Mouse (Mus musculus) liver, postnatal 0 days (tissue): ENCODE results near the gene Dhodh. TPM values are rescaled to one million over a fixed set of nuclear protein-coding genes. Genes with fewer than 3 reads are reported as not detected.

Experiments
- ATAC-seq: fragments of 200-750 bp; cut with Nextera tagmentation; 2 replicates; pipeline ENCODE4 v1.8.0; 2017; ENCODE audit warnings: mild to moderate bottlenecking, moderate library complexity
- DNase-seq: peaks from one replicate; pipeline ENCODE4 v3.0.0-alpha.2; 2016
- H3K27ac ChIP-seq: fragments of 300-500 bp; sonication (generic); 2 replicates; pipeline ENCODE4 v1.5.1; 2014; ENCODE audit warnings: antibody characterized with exemption, moderate library complexity, mild to moderate bottlenecking, low read depth
- H3K27me3 ChIP-seq: fragments of 300-500 bp; sonication (generic); 2 replicates; pipeline ENCODE4 v1.6.1; 2014; ENCODE audit warnings: low read length, control low read depth, mixed read lengths; ENCODE audit not compliant: insufficient read depth
- H3K36me3 ChIP-seq: fragments of 300-500 bp; sonication (generic); replicated peaks from 2 replicates; pipeline ENCODE4 v1.6.1; 2014; ENCODE audit warnings: mild to moderate bottlenecking, control low read depth, low read length, moderate library complexity, mixed read lengths; ENCODE audit not compliant: insufficient read depth
- H3K4me1 ChIP-seq: fragments of 300-500 bp; sonication (generic); 2 replicates; pipeline ENCODE4 v1.6.1; 2014; ENCODE audit warnings: antibody characterized with exemption, mild to moderate bottlenecking, control low read depth; ENCODE audit not compliant: insufficient read depth
- H3K4me2 ChIP-seq: fragments of 300-500 bp; sonication (generic); 2 replicates; pipeline ENCODE4 v1.6.1; 2014; ENCODE audit warnings: low read depth, mild to moderate bottlenecking, low read length, moderate library complexity, mixed read lengths
- H3K4me3 ChIP-seq: fragments of 300-500 bp; sonication (generic); 2 replicates; pipeline ENCODE4 v1.5.1; 2014; ENCODE audit warnings: low read depth, low read length
- H3K9ac ChIP-seq: fragments of 300-500 bp; sonication (generic); replicated peaks from 2 replicates; pipeline ENCODE4 v1.6.1; 2014; ENCODE audit warnings: mild to moderate bottlenecking, moderate library complexity
- H3K9me3 ChIP-seq: fragments of 300-500 bp; sonication (generic); 2 replicates; pipeline ENCODE4 v1.6.1; 2016; ENCODE audit warnings: mild to moderate bottlenecking, control low read depth, low read length, mixed read lengths
- CTCF ChIP-seq: sonication (generic); IDR thresholded peaks from 2 replicates; pipeline ENCODE4 v1.5.1; 2016; ENCODE audit warnings: antibody characterized with exemption, low read depth
- EP300 ChIP-seq: IDR thresholded peaks from 2 replicates; pipeline ENCODE4 v1.6.1; 2016; ENCODE audit warnings: antibody characterized with exemption, low read depth, mild to moderate bottlenecking
- WGBS: fragments of 180-500 bp; shearing (Covaris S2); extraction: QIAGEN DNeasy Blood & Tissue Kit; methylation state at CpG from one replicate; pipeline ENCODE4 v1.1.7; 2014; ENCODE audit not compliant: insufficient replicate concordance; 5-methylcytosine and 5-hydroxymethylcytosine counted together
- polyA plus RNA-seq: library from polyadenylated mRNA; unstranded; fragments of >200 nt; fragmentation: Nextera tagmentation; extraction: Ambion mirVana; gene quantifications from 2 replicates; pipeline ENCODE4 v1.2.1, GENCODE M21; 2015

Dhodh gene
- polyA plus RNA-seq, 1 experiment from 2014 or later = 11.4 TPM

DNA sequence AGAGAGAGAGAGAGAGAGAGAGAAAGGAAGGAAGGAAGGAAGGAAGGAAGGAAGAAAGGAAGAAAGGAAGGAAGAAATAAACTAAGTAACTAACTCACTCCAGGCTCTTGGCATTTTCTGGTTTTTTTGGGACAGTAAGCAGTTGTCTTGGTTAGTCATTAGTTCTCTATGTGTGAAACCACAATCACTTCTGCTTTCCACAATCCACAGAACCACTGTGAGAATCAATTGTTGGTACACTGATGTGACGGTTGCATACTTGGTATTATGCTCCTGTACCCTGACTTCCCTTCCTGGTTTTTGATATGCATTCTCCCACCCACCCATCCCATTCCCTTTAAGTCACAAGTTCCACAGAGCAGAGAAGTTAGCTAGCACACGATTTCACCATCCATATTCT, 44.6 kb downstream of the Dhodh start:
- 36% methylated on average over 2 of the region's 2 CpGs for WGBS

DNA sequence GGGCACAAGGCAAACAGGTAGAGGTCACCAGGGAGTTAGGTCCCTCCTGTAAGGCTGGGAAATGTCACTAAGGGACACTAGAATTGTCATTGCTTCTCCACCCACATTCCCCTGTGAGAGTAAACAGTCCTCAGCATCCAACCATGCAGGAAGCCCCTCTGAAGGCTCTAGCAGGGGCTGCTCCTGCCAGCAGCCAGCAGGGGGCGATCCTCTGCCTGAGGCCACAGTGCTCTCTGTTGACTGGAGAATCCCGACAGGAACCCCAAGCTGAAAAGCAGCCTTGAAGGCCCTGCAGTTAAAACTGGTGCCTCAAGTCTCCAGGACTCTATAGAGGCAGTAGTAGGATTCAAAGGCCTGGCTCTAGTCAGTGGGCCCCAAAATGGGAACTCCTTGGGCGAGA, 56.8 kb downstream of the Dhodh start:
- H3K27ac ChIP-seq = no peak overlapping the region
- ATAC-seq (no peak), DNase-seq (peak; percentile 51)
- TF ChIP-seq EP300 (no peak), CTCF (peak; percentile 72)
- H3K9ac ChIP-seq = no peak overlapping the region
- peaks cover 98% of the 10 kb centered on the region for H3K36me3 ChIP-seq
- no peaks in the 10 kb centered on the region for H3K4me1 ChIP-seq
- no peaks in the 10 kb centered on the region for H3K27me3 ChIP-seq
- no peak overlapping the region for H3K4me3 ChIP-seq
- 42% methylated on average over 3 of the region's 3 CpGs for WGBS
- H3K4me2 ChIP-seq = no peak overlapping the region
- no peaks in the 10 kb centered on the region for H3K9me3 ChIP-seq

More for the DNA sequence above, 44.6 kb downstream of the Dhodh start:
- DNase-seq (no peak), ATAC-seq (no peak)
- no peaks in the 10 kb centered on the region for H3K27me3 ChIP-seq
- H3K4me3 ChIP-seq = no peak overlapping the region
- H3K27ac ChIP-seq = no peak overlapping the region
- TF ChIP-seq EP300 = no peak
- no peak for TF ChIP-seq CTCF
- H3K4me2 ChIP-seq = peak overlapping the region; percentile 87
- no peak overlapping the region for H3K9ac ChIP-seq
- peaks cover 39% of the 10 kb centered on the region for H3K36me3 ChIP-seq
- H3K4me1 ChIP-seq = peaks cover 18% of the 10 kb centered on the region
- H3K9me3 ChIP-seq = no peaks in the 10 kb centered on the region

DNA sequence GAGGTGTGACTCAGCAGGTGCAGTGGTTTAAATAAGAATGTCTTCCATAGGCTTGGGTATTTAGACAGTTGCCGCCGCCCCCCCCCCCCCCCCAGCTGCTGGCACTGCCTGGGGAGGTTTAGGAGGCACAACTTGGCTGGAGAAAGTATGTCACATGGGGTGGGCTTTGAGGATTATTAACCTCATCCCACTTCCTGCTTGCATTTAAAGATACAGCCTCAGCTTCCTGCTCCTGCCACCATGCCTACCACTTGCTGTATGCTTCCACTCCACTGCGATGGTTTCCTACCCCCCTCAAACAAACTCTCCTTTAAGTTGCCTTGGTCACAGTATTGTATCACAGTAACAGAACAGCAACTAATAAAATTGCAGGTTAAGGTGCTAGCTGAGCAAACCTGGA, 64.4 kb downstream of the Dhodh start:
- H3K36me3 ChIP-seq = peaks cover 26% of the 10 kb centered on the region
- H3K4me1 ChIP-seq = no peaks in the 10 kb centered on the region
- no peaks in the 10 kb centered on the region for H3K9me3 ChIP-seq
- 19% methylated on average over 3 of the region's 3 CpGs for WGBS
- ATAC-seq (no peak), DNase-seq (no peak)
- H3K27me3 ChIP-seq = no peaks in the 10 kb centered on the region
- no peak overlapping the region for H3K9ac ChIP-seq
- no peak overlapping the region for H3K27ac ChIP-seq
- TF ChIP-seq CTCF (no peak), EP300 (no peak)
- H3K4me2 ChIP-seq = no peak overlapping the region
- H3K4me3 ChIP-seq = no peak overlapping the region

DNA sequence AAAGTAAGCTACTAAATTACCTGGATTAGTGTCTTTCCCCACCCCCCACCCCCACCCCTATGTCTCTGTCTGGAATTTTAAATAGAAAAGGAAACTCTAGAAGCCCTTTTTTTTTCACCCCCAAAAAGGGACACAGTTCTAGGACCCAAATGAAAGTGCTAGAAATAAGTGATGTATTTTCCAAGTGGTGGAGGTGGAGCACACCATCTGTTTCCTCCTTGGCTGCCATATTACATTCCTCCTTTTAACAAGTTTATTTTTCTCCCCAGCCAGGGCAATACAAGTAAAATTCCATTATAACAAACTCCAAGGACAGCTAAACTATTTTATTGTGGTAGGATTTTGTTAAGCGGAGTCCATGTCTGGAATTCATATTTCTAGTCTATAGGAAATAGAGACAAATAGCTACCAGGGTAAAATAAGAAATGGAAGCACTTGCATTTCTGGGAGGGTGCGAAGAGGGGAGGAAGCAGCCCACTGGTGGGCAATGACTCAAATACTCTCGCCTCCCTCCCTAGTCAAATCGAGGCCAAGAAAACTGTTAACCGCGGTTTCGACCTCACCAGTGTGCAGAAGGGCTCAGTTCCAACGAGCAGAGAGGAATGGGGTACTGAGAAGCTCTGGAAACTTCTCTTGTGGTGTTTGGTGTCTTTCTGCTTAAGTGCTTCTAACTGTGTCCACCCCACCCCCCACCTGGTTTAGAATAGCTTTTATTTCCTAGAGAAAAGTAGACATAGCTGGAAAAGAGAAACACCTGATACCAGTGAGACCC, 65.5 kb downstream of the Dhodh start:
- no peak overlapping the region for H3K4me2 ChIP-seq
- H3K4me3 ChIP-seq = no peak overlapping the region
- H3K27ac ChIP-seq = no peak overlapping the region
- no peaks in the 10 kb centered on the region for H3K9me3 ChIP-seq
- ATAC-seq = no peak
- TF ChIP-seq EP300 = no peak
- no peak for TF ChIP-seq CTCF
- H3K4me1 ChIP-seq = no peaks in the 10 kb centered on the region
- no peak overlapping the region for H3K9ac ChIP-seq
- DNase-seq = no peak
- WGBS = 72% methylated on average over 8 of the region's 8 CpGs
- no peaks in the 10 kb centered on the region for H3K27me3 ChIP-seq
- peaks cover 15% of the 10 kb centered on the region for H3K36me3 ChIP-seq

DNA sequence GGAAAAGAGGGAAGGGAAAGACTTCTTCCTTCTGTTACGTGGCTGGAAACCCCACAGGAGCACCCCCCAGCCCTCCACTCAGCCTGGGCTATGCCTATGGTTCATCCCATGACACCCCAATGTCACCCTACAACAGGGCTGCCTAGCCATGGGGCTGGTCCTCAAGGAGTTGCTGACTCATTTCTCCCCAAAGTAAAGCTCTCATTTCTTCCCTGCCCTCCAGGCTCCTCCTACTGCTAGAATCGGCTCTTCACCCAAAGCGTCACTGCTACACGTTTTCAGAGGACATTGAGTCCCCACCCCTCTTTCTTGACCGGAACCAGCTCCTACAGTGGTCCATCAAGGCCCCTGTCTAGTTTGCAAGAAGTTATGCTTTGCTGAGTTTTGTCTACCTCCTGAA, 66.3 kb downstream of the Dhodh start:
- no peak for DNase-seq
- H3K9me3 ChIP-seq = no peaks in the 10 kb centered on the region
- H3K4me2 ChIP-seq = no peak overlapping the region
- WGBS = 60% methylated on average over 5 of the region's 5 CpGs
- no peaks in the 10 kb centered on the region for H3K4me1 ChIP-seq
- H3K27ac ChIP-seq = no peak overlapping the region
- H3K27me3 ChIP-seq = no peaks in the 10 kb centered on the region
- H3K4me3 ChIP-seq = no peak overlapping the region
- no peak for ATAC-seq
- H3K9ac ChIP-seq = no peak overlapping the region
- H3K36me3 ChIP-seq = peaks cover 7% of the 10 kb centered on the region
- TF ChIP-seq CTCF (no peak), EP300 (no peak)

Other genes starting within 250 kb of the Dhodh start
- gene Pmfbp1, start 114.6 kb downstream of the Dhodh start, polyA plus RNA-seq = not detected in 2 replicates
- 4.8 and 5.6 TPM in 2 replicates for gene Dhx38, start 42.8 kb downstream of the Dhodh start, polyA plus RNA-seq
- gene Txnl4b, start 42.8 kb downstream of the Dhodh start, polyA plus RNA-seq = 10.5 and 11.4 TPM in 2 replicates
- gene Hp, start 29.5 kb downstream of the Dhodh start, polyA plus RNA-seq = 4,025 and 4,072 TPM in 2 replicates
- 0.26 and 0.28 TPM in 2 replicates for gene Pkd1l3, start 5.8 kb upstream of the Dhodh start, polyA plus RNA-seq
- gene Ist1, start 84.6 kb upstream of the Dhodh start, polyA plus RNA-seq = 36.1 and 38.3 TPM in 2 replicates
- 3.1 and 3.7 TPM in 2 replicates for gene Zfp821, start 96.9 kb upstream of the Dhodh start, polyA plus RNA-seq
- 1.7 and 1.8 TPM in 2 replicates for gene Atxn1l, start 129.1 kb upstream of the Dhodh start, polyA plus RNA-seq
- gene Ap1g1, start 169.9 kb upstream of the Dhodh start, polyA plus RNA-seq = 13.3 and 14.0 TPM in 2 replicates